Mouse (Mus musculus) neural tube, embryonic 15.5 days (tissue): ENCODE measurements around the gene Gsc. TPM values are rescaled to one million over a fixed set of nuclear protein-coding genes. Genes with fewer than 3 reads are reported as not detected.
"Not testable (repeated sequence)": the region's sequence is repeated elsewhere in the genome, so short reads cannot be mapped to it uniquely, and the experiment has no call there.

Experiments
- ATAC-seq: fragments of 200-750 bp; cut with Nextera tagmentation; 2 replicates; pipeline ENCODE4 v1.8.0; 2017; ENCODE audit warnings: mild to moderate bottlenecking, moderate TSS enrichment, moderate library complexity; ENCODE audit not compliant: low FRiP score
- H3K27ac ChIP-seq: fragments of 300-500 bp; sonication (generic); replicated peaks from 2 replicates; pipeline ENCODE4 v1.5.1; 2015; ENCODE audit warnings: mild to moderate bottlenecking, inconsistent platforms
- H3K27me3 ChIP-seq: fragments of 300-500 bp; sonication (generic); replicated peaks from 2 replicates; pipeline ENCODE4 v1.6.1; 2015; ENCODE audit warnings: inconsistent platforms
- H3K36me3 ChIP-seq: fragments of 300-500 bp; sonication (generic); 2 replicates; pipeline ENCODE4 v1.6.1; 2015; ENCODE audit warnings: inconsistent platforms
- H3K4me1 ChIP-seq: fragments of 300-500 bp; sonication (generic); 2 replicates; pipeline ENCODE4 v1.6.1; 2015; ENCODE audit warnings: inconsistent platforms
- H3K4me2 ChIP-seq: fragments of 300-500 bp; sonication (generic); 2 replicates; pipeline ENCODE4 v1.6.1; 2015; ENCODE audit warnings: inconsistent platforms, mild to moderate bottlenecking, moderate library complexity
- H3K4me3 ChIP-seq: fragments of 300-500 bp; sonication (generic); replicated peaks from 2 replicates; pipeline ENCODE4 v1.5.1; 2015; ENCODE audit warnings: mild to moderate bottlenecking, inconsistent platforms
- H3K9ac ChIP-seq: fragments of 300-500 bp; sonication (generic); replicated peaks from 2 replicates; pipeline ENCODE4 v1.6.1; 2015; ENCODE audit warnings: mild to moderate bottlenecking, inconsistent platforms
- H3K9me3 ChIP-seq: fragments of 300-500 bp; sonication (generic); replicated peaks from 2 replicates; pipeline ENCODE4 v1.6.1; 2016; ENCODE audit warnings: inconsistent platforms
- WGBS: fragments of 180-500 bp; shearing (Covaris S2); methylation state at CpG from one replicate; pipeline ENCODE4 v1.1.7; 2015; ENCODE audit warnings: mixed read lengths; 5-methylcytosine and 5-hydroxymethylcytosine counted together
- polyA plus RNA-seq: library from polyadenylated mRNA; unstranded; fragments of >200 nt; fragmentation: Nextera tagmentation; extraction: Ambion mirVana; gene quantifications from 2 replicates; pipeline ENCODE4 v1.2.1, GENCODE M21; 2015

Gsc gene
- polyA plus RNA-seq, 1 experiment from 2014 or later = not detected

DNA sequence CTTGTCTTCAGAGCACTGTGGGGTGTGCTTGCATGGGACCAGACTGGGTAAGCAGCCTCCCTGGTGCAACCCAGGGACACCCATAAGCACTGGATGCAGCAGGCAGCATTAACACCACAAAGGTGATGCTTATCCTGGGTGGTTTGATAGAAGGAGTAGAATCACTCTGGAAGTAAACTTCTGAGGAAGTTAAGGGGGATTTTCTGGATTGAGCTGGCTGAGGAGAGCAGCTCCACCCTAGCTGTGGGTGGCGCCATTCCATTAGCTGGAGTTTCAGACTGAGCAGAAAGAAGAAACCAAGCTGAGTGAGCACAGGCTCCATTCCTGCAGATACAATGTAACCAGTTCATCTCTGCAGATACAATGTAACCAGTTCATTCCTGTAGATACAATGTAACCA lies 20.1 kb downstream of the Gsc start:
- Histone ChIP-seq H3K36me3 (no peaks in the 10 kb centered on the region), H3K27me3 (0 out of 2 replicates have a peak, but pooled peaks cover 5% of the 10 kb centered on the region), H3K27ac (no peak overlapping the region), H3K9ac (no peak overlapping the region), H3K4me1 (no peaks in the 10 kb centered on the region), H3K4me2 (no peak overlapping the region), H3K9me3 (no peaks in the 10 kb centered on the region), H3K4me3 (no peak overlapping the region)
- WGBS = 57% methylated on average over 1 of the region's 1 CpGs
- no peak for ATAC-seq

DNA sequence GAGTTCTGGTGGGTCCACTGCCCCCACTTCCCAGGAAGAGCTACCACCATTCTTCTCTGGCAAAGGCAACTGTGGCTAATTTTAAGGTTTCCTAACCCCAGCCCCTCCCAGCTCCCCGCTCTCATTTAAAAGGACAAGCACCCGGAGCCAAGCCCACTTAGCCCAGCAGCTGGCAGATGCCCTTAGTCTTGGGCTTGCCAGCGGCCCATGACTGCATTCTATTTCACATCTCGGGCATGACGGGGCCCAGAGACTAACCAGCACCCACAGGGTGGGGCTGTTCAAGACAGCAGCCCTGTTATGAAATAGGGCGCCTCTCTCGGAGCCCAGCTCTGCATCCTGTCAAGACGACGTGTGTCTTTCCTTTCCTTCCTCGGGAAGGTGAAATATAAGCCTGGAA lies 22.9 kb downstream of the Gsc start:
- Histone ChIP-seq H3K36me3 (no peaks in the 10 kb centered on the region), H3K9ac (no peak overlapping the region), H3K27me3 (0 out of 2 replicates have a peak, but pooled peaks cover 5% of the 10 kb centered on the region), H3K4me3 (no peak overlapping the region), H3K9me3 (no peaks in the 10 kb centered on the region), H3K4me2 (no peak overlapping the region), H3K27ac (no peak overlapping the region), H3K4me1 (no peaks in the 10 kb centered on the region)
- WGBS = 78% methylated on average over 10 of the region's 10 CpGs
- no peak for ATAC-seq

DNA sequence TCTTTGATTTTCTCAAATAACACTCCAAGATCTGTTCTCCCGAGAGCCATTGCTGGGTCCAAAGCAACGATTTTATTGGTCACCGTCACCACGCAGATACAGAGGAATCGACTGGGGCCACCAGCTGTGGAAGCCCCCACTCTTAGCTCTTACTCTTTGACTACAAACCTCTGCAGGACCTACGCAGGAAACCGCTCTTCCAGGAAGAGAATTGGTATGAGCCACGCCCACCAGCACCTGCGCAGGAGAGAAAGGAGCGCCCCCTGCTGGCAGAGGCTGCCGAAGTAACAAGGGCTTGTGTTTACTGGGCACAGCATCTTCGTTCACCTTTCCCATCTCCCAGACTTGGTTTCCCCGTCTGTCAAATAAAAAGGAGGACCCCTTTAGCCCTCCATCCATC lies 25.0 kb downstream of the Gsc start:
- ATAC-seq = no peak
- Histone ChIP-seq H3K27ac (no peak overlapping the region), H3K9ac (no peak overlapping the region), H3K27me3 (0 out of 2 replicates have a peak, but pooled peaks cover 5% of the 10 kb centered on the region), H3K4me2 (no peak overlapping the region), H3K9me3 (no peaks in the 10 kb centered on the region), H3K4me3 (no peak overlapping the region), H3K4me1 (no peaks in the 10 kb centered on the region), H3K36me3 (no peaks in the 10 kb centered on the region)
- WGBS = 33% methylated on average over 13 of the region's 13 CpGs

DNA sequence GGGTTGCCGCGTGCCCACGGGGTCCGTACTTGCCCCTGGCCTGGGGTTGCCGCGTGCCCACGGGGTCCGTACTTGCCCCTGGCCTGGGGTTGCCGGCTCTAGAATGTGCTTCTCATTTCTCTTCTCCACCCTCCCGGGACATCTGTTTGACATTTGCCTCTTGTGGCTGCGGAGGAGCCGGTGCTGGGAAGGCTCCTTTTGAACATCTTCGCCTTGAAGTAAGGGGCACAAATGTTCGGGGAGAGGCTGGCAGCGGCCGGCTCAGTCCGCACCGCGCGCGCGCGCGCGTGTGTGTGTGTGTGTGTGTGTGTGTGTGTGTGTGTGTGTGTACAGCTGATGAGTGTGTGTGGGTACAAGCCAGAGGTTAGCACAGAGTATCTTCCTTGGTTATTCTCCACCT lies 26.1 kb downstream of the Gsc start:
- H3K36me3 ChIP-seq, H3K27me3 ChIP-seq, ATAC-seq, H3K4me3 ChIP-seq, H3K4me1 ChIP-seq, H3K9ac ChIP-seq, H3K4me2 ChIP-seq, H3K9me3 ChIP-seq, H3K27ac ChIP-seq: not testable (repeated sequence)
- WGBS = 85% methylated on average over 25 of the region's 25 CpGs

DNA sequence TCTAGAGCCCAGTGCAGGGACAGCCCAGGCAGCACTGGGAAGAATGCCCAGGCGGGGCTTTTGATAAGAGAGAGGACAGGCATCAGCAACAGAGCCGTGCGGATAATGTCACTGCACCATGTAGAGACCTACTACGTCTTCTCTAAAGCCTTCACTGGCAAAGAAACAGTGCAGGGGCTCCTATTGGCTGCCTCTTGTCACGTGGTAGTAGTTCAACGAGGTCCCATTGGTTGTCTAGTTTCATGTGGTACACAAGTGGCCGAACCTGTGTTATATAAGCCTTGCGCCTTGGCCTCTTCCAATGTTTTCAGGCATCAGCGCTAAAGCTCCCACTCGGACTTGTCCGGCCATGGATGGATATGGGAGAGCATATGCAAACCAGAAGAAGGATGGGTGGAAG lies 29.4 kb downstream of the Gsc start:
- H3K27me3 ChIP-seq = peaks cover 3% of the 10 kb centered on the region; the same call in 1 of the 2 replicates
- 88% methylated on average over 11 of the region's 11 CpGs for WGBS
- H3K4me1 ChIP-seq = 0 out of 2 replicates have a peak, but pooled peaks cover 4% of the 10 kb centered on the region
- H3K36me3 ChIP-seq = no peaks in the 10 kb centered on the region
- H3K9ac ChIP-seq = no peak overlapping the region
- H3K4me3 ChIP-seq = no peak overlapping the region
- H3K9me3 ChIP-seq = no peaks in the 10 kb centered on the region
- no peak overlapping the region for H3K4me2 ChIP-seq
- no peak for ATAC-seq
- no peak overlapping the region for H3K27ac ChIP-seq

DNA sequence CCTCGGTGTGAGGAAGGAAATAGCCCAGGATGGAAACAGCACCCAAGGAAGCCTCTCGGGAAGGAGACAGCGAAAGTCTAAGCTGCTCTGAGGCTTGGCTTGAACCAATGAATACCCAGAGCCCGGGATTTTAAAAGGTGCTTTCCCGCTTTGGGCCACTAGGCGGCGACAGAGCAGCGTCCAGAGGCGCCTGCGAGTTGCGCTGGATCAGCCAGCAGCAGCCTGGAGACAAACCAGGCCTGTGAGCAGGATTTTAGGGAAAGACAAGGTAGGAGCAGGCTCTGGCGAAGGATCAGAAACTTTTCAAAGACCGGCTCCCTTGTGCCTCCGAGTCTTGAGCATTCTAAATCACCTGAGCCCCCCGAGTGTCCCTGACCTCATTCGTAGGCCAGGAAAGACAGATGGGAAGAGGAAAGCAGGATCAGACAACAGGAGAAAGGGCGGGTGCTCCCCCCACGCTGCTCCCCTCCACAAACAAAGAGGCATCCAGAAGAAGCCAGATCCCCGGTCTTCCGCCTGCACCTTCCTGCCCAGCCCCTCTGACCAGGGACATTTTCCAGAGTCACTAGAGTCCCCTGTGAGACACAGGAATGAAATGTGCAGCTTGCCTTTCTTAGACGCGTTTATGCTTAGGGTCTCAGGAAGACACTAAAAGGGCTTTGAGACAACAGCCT lies 32.9 kb downstream of the Gsc start:
- ATAC-seq = peak; percentile 64
- H3K27me3 ChIP-seq = peaks cover 3% of the 10 kb centered on the region; the same call in 1 of the 2 replicates
- no peak overlapping the region for H3K9ac ChIP-seq
- no peak overlapping the region for H3K4me3 ChIP-seq
- H3K4me2 ChIP-seq = no peak overlapping the region
- 0 out of 2 replicates have a peak, but pooled peaks cover 4% of the 10 kb centered on the region for H3K4me1 ChIP-seq
- H3K27ac ChIP-seq = no peak overlapping the region
- 12% methylated on average over 22 of the region's 22 CpGs for WGBS
- H3K9me3 ChIP-seq = no peaks in the 10 kb centered on the region
- no peaks in the 10 kb centered on the region for H3K36me3 ChIP-seq

DNA sequence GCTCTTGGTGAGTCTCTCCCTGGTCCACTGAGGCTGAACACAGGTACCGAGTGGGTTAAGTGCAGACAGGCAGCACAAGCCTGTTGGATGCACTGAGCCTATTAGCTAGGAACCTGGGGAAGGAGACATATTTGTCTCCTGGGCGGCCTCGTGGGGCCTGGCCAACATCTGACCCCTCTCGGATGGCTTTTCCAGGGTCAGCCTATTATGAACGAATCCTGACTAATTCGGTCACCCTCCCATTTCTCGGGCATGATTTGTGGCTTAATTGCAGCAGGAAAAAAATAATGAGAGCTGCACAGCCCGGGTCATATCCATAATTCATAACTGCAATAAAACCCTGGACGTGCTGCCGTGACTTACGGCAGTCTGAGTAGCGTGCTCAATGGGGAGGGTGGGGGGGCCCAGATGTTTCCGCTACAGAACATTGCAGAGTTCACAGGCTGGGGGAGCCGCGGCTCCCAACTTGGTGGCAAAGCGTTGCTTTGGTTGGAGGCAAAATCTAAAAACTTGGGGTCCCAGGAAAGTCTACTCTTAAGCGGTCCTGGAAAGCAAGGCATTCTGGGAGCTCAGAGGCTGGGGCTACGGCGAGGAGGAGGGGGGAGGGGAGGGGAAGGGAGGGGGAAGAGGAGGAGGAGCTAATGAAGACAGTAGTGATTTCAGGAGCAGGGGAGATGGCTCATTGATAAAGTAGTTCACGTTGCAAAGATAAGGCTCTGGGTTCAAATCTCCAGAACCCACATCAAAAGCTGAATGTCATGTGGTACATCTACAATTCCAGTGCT lies 39.0 kb downstream of the Gsc start:
- ATAC-seq = peak; percentile 68
- no peaks in the 10 kb centered on the region; the same call in 1 of the 2 replicates for H3K27me3 ChIP-seq
- no peak overlapping the region for H3K27ac ChIP-seq
- H3K4me2 ChIP-seq = peak overlapping the region; percentile 31
- 0 out of 2 replicates have a peak, but pooled peaks cover 7% of the 10 kb centered on the region for H3K4me1 ChIP-seq
- peak overlapping the region; percentile 12 for H3K4me3 ChIP-seq
- H3K9me3 ChIP-seq = no peaks in the 10 kb centered on the region
- no peak overlapping the region for H3K9ac ChIP-seq
- no peaks in the 10 kb centered on the region for H3K36me3 ChIP-seq
- 53% methylated on average over 20 of the region's 20 CpGs for WGBS

DNA sequence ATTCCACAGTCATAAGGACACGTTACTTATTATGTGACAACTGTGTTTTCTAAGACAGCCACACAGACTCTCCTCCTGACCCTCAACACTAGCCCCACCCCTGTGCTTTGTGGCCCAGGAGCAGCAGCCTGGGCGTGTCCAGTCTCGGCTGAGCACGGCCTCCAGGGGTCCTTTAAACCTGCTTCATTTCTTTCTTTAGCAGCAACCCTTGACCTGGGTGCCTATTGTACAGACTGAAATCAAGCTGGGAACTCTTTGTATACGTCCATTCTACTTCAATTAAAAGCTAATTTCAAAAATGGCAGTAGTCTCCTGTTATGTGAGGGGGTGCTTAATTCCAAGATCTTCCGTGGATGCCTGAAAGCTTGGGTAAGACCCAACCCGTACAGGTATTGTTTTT lies 39.9 kb downstream of the Gsc start:
- Histone ChIP-seq H3K4me1 (0 out of 2 replicates have a peak, but pooled peaks cover 7% of the 10 kb centered on the region), H3K4me3 (no peak overlapping the region), H3K27me3 (no peaks in the 10 kb centered on the region), H3K4me2 (no peak overlapping the region), H3K36me3 (no peaks in the 10 kb centered on the region), H3K27ac (no peak overlapping the region), H3K9ac (no peak overlapping the region), H3K9me3 (no peaks in the 10 kb centered on the region)
- no peak for ATAC-seq
- WGBS = 21% methylated on average over 7 of the region's 7 CpGs

DNA sequence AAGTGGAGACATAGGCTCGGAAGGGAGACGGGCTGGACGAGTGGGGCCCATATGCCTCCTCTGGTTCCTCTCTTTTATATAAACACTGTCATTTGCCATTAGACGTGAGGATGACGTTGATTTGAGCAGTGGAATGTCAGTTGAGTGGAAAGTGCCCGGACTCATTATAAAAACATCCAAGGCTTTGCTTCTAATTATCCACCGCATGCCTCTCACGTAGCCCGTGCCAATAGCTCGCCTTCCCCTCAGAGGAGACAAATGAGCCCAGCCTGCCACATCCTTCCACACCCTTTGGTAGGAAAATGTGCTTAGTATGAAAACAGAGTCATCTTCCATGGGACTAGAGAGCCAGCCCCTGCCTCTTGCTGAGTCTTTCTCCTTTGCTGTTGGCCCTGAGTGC lies 41.8 kb downstream of the Gsc start:
- Histone ChIP-seq H3K27me3 (no peaks in the 10 kb centered on the region), H3K4me3 (no peak overlapping the region), H3K4me1 (0 out of 2 replicates have a peak, but pooled peaks cover 7% of the 10 kb centered on the region), H3K36me3 (no peaks in the 10 kb centered on the region), H3K4me2 (no peak overlapping the region), H3K9ac (no peak overlapping the region), H3K27ac (no peak overlapping the region), H3K9me3 (no peaks in the 10 kb centered on the region)
- no peak for ATAC-seq
- 72% methylated on average over 10 of the region's 10 CpGs for WGBS

DNA sequence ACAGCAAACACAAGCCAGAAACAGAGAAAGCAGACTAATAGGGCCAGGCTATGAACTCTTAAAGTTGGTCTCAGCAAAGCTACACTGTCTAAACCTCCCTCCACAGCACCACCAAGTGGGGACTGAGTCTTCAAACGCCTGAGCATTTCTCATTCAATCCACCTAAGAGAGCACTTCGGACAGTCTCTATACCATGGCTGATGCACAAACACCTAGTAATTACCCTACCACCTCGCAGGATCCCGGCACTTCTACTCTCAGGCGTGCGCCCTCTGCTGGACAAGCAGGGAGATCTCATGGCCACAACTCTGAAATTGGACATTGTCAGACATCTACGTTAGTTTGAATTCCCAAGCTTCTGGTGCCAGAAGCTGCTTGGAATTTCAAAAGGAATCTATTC lies 46.2 kb downstream of the Gsc start:
- Histone ChIP-seq H3K27ac (no peak overlapping the region), H3K9ac (no peak overlapping the region), H3K36me3 (no peaks in the 10 kb centered on the region), H3K4me2 (no peak overlapping the region), H3K9me3 (no peaks in the 10 kb centered on the region), H3K4me1 (peaks cover 5% of the 10 kb centered on the region; the same call in 1 of the 2 replicates), H3K4me3 (no peak overlapping the region), H3K27me3 (no peaks in the 10 kb centered on the region)
- WGBS = 4% methylated on average over 7 of the region's 7 CpGs
- ATAC-seq = no peak

DNA sequence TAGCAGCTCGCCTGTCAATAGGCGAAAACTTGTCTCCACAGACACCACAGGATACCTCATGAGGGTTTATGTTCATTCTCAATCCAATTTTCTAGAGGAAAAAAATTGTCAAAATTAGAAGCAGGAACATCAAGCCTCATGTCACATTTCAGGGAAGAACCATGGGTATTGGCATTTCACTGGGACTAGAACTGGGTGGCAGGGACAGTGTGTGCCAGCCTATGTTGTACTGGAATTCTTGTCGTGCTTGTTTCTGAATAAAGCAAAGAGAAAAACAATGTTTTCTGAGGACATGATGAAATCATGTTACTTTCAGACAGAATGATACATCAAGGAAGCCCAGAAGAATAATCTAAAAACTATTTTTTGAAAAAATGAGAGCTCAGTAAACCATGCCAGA lies 47.5 kb downstream of the Gsc start:
- no peak for ATAC-seq
- 87% methylated on average over 3 of the region's 3 CpGs for WGBS

More for the DNA sequence above, 47.5 kb downstream of the Gsc start:
- Histone ChIP-seq H3K27ac (no peak overlapping the region), H3K4me2 (no peak overlapping the region), H3K4me3 (no peak overlapping the region), H3K36me3 (no peaks in the 10 kb centered on the region), H3K4me1 (peaks cover 5% of the 10 kb centered on the region; the same call in 1 of the 2 replicates), H3K9ac (no peak overlapping the region), H3K27me3 (0 out of 2 replicates have a peak, but pooled peaks cover 2% of the 10 kb centered on the region), H3K9me3 (no peaks in the 10 kb centered on the region)
